Mouse (Mus musculus) bone marrow, adult 2 months (tissue): ENCODE results near the gene Zfyve26.

Experiments used
- CTCF ChIP-seq: fragments of 200-500 bp; IDR thresholded peaks from 2 replicates; pipeline ENCODE4 v1.5.1; 2011; ENCODE audit warnings: low read length, control low read depth; ENCODE audit not compliant: control insufficient read depth, insufficient read depth
- POLR2A ChIP-seq: fragments of 200-500 bp; IDR thresholded peaks from 2 replicates; pipeline ENCODE4 v1.6.1; 2011; ENCODE audit warnings: low read depth, mild to moderate bottlenecking, control low read depth, low read length, borderline replicate concordance; ENCODE audit not compliant: control insufficient read depth

GRCm38 (mm10) chr12:79341291-79341845 lies 45.3 kb upstream of the Zfyve26 start:
- no peak for TF ChIP-seq CTCF
- TF ChIP-seq POLR2A: no peak
